Mouse (Mus musculus) CD4-positive helper T cell, adult 2 months (primary cell): Measurements from ENCODE around the gene Slit1.

Experiments used
- DNase-seq: peaks from one replicate; pipeline ENCODE4 v3.0.0-alpha.2; 2012; ENCODE audit warnings: low read depth, missing footprints, low spot score

Slit1 gene

GRCm38 (mm10) chr19:41688251-41688650 lies 55.2 kb downstream of the Slit1 start:
- no peak for DNase-seq

- no peak for DNase-seq
These were observed 55.6 kb downstream of the Slit1 start for GRCm38 (mm10) chr19:41687836-41688235.

GRCm38 (mm10) chr19:41686194-41686593 lies 57.3 kb downstream of the Slit1 start:
- no peak for DNase-seq

GRCm38 (mm10) chr19:41685453-41686086 lies 57.9 kb downstream of the Slit1 start:
- no peak for DNase-seq

GRCm38 (mm10) chr19:41684874-41685273 lies 58.6 kb downstream of the Slit1 start:
- no peak for DNase-seq

- DNase-seq, result no peak
These were observed 59.5 kb downstream of the Slit1 start for GRCm38 (mm10) chr19:41683951-41684350.

- no peak for DNase-seq
These were observed 63.2 kb downstream of the Slit1 start for GRCm38 (mm10) chr19:41680267-41680666.

GRCm38 (mm10) chr19:41679028-41679427 lies 64.4 kb downstream of the Slit1 start:
- no peak for DNase-seq

- DNase-seq, result no peak
These were observed 65.9 kb downstream of the Slit1 start for GRCm38 (mm10) chr19:41677575-41677974.

- no peak for DNase-seq
These were observed 67.9 kb downstream of the Slit1 start for GRCm38 (mm10) chr19:41675583-41675982.

GRCm38 (mm10) chr19:41674366-41674765 lies 69.1 kb downstream of the Slit1 start:
- DNase-seq, result no peak

- DNase-seq, result no peak
These were observed 70.6 kb downstream of the Slit1 start for GRCm38 (mm10) chr19:41672836-41673235.

- no peak for DNase-seq
These were observed 72.5 kb downstream of the Slit1 start for GRCm38 (mm10) chr19:41670931-41671330.

GRCm38 (mm10) chr19:41670473-41670872 lies 73.0 kb downstream of the Slit1 start:
- no peak for DNase-seq

GRCm38 (mm10) chr19:41669747-41670342 lies 73.6 kb downstream of the Slit1 start:
- DNase-seq, result no peak

- no peak for DNase-seq
These were observed 75.9 kb downstream of the Slit1 start for GRCm38 (mm10) chr19:41667591-41667990.

GRCm38 (mm10) chr19:41665941-41666340 lies 77.5 kb downstream of the Slit1 start:
- DNase-seq, result no peak

- no peak for DNase-seq
These were observed 79.8 kb downstream of the Slit1 start for GRCm38 (mm10) chr19:41663506-41664242.

- DNase-seq, result no peak
These were observed 82.0 kb downstream of the Slit1 start for GRCm38 (mm10) chr19:41661466-41661865.

- DNase-seq, result no peak
These were observed 82.5 kb downstream of the Slit1 start for GRCm38 (mm10) chr19:41660999-41661374.

GRCm38 (mm10) chr19:41660294-41660998 lies 83.0 kb downstream of the Slit1 start:
- no peak for DNase-seq

GRCm38 (mm10) chr19:41657446-41657845 lies 86.0 kb downstream of the Slit1 start:
- DNase-seq, result no peak
